Mouse (Mus musculus): ENCODE data around the gene Pcbp3.
A peak's percentile ranks its signal among the peaks of the same experiment; 100 is the strongest.
"Not testable (repeated sequence)": the region's sequence is repeated elsewhere in the genome, so short reads cannot be mapped to it uniquely, and the experiment has no call there.

The Pcbp3 gene

GRCm38 (mm10) chr10:76961790-76962489, at the start of gene Pcbp3:
Gene Pcbp3, minus strand, starts transcription at chr10:76961887.
- DNase-seq (ENCODE audit: inconsistent ontology term), result peak; percentile 99

DNA sequence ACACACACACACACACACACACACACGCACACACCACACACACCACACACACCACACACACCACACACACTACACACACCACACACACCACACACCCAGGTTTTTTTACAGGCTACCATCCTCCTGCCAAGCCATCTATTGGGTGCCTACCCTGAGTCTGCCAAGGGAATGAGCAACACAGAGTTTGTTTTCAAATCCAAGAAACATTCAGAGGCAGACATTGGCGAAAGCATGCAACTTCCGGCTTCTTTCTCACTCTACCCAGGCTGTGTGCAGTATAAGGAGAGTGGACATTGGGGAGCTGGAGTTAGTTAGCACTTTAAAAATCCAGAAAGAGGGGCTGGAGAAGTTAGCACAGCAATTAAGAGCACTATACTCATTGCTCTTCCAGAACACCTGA, 47.0 kb upstream of the Pcbp3 start:
- DNase-seq (ENCODE audit: inconsistent ontology term), result no peak

DNA sequence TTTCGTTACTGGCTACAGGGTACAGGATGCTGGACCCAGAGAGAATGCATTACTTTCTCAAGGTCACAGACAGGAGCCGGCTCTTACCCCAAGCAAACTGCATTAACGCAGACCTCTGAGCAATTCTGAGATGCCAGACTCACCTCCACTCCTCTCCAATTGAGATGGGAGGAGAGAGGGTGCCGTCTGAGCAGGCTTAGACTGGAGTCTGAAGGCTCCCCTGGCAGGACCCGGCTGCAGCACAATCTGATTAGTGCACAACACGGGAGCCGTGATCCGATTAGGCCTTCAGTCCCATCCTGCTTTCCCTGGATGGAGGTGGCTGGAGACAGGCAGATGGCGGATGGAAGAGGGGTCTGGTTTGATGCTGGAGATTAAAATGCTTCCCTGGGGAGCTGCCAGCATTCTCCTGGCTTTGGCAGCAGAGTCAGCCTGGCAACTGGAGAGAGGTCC, 46.4 kb upstream of the Pcbp3 start:
- DNase-seq (ENCODE audit: inconsistent ontology term), result peak; percentile 46

DNA sequence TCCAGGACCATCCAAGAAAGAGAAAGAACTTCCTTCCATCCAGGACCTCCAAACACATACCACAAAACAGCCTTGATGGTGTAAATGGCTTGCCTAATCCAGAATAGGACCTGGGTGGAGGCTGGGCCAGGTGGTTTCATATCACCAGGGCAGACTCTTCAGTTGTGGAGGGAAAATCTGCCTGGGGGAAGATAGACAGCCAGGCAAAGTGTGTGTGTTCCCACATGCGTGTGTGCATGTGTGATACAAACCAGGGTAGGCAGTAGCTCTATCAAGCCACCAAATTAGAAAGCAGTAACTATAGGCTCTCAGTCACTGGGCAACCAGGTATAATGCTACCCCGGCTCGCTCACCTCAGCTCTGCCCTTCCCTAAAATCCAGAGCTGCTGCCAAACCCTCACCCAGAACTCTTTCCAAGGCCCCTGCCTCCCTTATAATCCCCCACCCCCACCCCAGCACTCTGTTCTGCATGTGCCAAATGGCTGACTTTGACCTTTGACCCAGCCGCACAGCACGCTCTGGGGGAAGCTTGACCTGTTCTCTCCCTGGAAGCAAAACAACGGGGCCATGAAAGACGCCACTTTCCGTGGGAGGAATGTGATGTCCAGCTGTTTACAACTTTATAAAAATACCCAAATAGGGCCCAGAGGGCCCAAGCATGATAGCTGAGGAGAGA, 45.9 kb upstream of the Pcbp3 start:
- no peak for DNase-seq (ENCODE audit: inconsistent ontology term)

DNA sequence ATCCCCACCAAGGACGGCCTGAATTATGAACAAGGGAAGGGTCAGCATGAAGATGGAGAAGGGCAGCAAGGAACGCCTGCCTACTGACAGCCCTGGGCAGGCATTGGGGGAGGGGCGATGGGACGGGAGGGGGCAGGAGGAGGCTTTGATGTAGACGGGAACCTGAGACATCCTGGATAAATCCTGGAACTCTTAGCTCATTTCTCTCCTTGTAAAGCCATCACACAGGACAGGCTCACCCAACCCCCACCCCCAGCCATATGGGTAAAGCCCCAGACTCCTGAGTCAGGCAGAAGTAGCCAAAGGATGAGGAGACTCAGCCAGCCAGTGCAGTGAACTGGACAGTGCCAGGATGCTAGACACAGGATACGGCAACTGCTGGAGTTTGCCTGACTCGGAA, 43.2 kb upstream of the Pcbp3 start:
- peak; percentile 56 for DNase-seq (ENCODE audit: inconsistent ontology term)

- DNase-seq (ENCODE audit: inconsistent ontology term), result peak; percentile 85
Measured at GRCm38 (mm10) chr10:76997759-76998513, 36.2 kb upstream of the Pcbp3 start.

DNA sequence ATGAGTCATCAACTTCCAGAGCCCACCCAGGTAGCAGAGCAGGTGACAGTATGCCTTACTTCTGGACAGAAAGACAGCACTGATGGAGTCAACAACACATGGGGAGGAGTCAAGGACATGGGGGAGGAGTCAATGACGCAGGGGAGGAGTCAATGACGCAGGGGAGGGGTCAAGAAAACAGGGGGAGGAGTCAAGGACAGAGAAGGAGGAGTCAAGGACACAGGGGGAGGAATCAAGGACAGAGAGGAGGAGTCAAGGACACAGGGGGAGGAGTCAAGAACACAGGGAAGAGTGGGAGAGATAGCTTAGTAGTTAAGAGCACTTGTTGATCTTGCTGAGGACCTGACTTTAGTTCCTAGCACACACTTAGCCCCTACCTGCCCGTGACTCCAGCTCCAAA, 30.8 kb upstream of the Pcbp3 start:
- DNase-seq (ENCODE audit: inconsistent ontology term), result no peak

GRCm38 (mm10) chr10:76988586-76988985, 26.9 kb upstream of the Pcbp3 start:
- DNase-seq (ENCODE audit: inconsistent ontology term), result no peak

DNA sequence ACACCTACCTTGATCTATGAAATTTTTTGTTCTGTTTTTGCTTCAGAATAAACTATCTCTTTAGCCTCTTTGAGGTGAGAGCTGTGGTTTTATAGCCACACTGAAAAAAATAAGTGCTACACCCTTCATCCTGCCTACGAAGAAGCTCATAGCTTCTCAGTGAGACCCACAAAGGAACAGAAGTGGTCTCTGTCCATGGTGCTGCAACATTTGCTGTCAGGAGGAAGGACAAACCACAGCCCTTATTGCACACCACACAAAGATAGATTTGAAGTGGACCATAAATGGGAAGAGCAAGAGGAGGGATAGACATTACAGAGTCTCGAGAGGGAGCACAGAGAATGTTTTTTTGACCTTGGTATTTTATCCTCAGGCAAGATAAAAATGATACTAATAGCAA, 16.4 kb upstream of the Pcbp3 start:
- no peak for DNase-seq (ENCODE audit: inconsistent ontology term)

- no peak for DNase-seq (ENCODE audit: inconsistent ontology term)
Measured at GRCm38 (mm10) chr10:76976699-76977098, 15.0 kb upstream of the Pcbp3 start.

- DNase-seq (ENCODE audit: inconsistent ontology term), result no peak
Measured at GRCm38 (mm10) chr10:76973797-76974436, 12.2 kb upstream of the Pcbp3 start.

DNA sequence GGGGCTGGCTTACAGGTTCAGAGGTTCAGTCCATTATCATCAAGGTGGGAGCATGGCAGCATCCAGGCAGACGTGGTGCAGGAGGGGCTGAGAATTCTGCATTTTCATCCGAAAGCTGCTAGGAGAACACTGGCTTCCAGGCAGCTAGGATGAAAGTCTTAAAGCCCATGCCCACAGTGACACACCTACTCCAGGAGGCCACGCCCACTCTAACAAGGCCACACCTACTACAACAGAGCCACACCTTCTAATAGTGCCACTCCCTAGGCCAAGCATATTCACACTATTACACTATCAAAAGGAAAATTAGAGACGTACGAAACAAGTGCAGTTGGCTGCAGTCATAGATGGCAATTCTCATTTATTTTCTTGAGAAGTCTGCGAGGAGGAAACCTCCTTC, 10.6 kb upstream of the Pcbp3 start:
- DNase-seq (ENCODE audit: inconsistent ontology term), result not testable (repeated sequence)

DNA sequence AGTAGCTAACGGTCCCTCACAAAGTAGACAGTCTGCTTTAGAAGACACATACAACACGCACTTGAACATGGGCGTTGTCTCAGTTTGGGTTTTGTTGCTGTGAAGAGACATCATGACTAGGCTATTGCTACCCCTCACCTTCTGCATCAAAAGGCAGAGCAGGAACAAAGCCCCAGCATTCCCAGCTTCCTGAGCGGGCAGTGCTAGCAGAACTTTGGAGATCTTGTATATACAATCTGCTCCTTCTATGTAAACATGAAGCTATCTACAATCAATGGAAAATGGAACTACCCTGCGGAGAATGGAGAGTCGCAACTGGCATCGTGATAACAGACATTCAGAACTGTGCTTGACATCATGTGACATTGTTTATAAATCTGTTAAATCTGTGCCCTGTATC, 9.3 kb upstream of the Pcbp3 start:
- DNase-seq (ENCODE audit: inconsistent ontology term), result no peak

- no peak for DNase-seq (ENCODE audit: inconsistent ontology term)
Measured at GRCm38 (mm10) chr10:76964436-76964835, 2.7 kb upstream of the Pcbp3 start.

- no peak for DNase-seq (ENCODE audit: inconsistent ontology term)
Measured at GRCm38 (mm10) chr10:76963997-76964396, 2.3 kb upstream of the Pcbp3 start.

- DNase-seq (ENCODE audit: inconsistent ontology term), result no peak
Measured at GRCm38 (mm10) chr10:76961156-76961555, 531 bp downstream of the Pcbp3 start.

DNA sequence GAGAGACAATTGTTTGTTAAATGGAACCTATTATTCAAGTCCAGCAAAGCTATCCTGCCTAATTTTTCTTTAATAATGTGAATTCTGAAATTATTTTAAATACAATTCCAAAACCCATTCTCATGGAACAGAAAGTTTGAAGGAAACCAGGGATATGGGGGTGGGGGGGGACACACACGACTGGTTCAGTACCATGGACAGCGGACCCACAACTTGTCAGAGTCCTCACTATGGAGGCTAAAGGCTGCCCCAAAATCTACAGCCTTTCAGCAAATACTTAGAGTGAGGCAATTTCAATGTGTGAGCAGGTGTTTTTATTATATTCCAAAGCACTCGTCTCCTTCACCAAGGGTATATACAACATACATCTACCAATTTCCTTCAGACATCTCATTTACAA, 3.5 kb downstream of the Pcbp3 start:
- DNase-seq (ENCODE audit: inconsistent ontology term), result peak; percentile 44

DNA sequence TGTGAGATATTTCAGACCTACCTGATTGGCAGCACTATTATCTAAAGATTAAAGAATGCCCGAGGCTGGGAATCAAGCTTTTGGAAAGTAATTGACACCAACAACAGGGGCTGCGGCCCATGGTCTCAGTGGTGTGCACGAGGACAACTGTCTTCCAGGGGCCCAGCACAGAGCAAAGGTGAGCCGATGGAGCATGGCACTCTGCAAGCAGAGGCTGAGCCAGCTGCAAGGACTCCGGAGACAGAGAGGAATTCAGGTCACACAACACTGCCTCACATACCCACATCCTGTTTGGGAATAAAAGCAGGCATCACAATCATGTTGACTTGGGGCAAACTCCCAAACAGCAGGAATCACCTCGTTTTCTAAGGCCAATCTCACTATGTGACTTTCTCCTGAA, 5.5 kb downstream of the Pcbp3 start:
- DNase-seq (ENCODE audit: inconsistent ontology term), result peak; percentile 21

DNA sequence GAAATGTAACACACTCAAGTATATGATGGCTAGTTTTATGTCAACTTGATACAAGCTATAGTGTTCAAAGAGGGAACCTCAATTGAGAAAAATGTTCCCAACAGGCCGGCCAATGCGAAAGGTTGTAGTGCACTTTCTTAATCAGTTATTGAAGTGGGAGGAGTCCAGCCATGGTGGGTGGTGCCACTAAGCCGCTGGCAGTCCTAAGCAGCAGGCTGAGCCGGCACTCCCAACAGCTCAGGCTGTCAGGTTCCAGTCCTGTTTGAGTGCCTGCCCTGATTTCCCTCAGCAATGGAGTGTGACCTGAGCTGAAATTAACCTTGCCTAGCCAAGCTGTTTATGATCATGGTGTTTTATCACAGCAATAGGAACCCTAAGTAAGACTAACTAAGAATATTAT, 20.6 kb downstream of the Pcbp3 start:
- no peak for DNase-seq (ENCODE audit: inconsistent ontology term)

- DNase-seq (ENCODE audit: inconsistent ontology term), result no peak
Measured at GRCm38 (mm10) chr10:76936827-76937226, 24.9 kb downstream of the Pcbp3 start.

DNA sequence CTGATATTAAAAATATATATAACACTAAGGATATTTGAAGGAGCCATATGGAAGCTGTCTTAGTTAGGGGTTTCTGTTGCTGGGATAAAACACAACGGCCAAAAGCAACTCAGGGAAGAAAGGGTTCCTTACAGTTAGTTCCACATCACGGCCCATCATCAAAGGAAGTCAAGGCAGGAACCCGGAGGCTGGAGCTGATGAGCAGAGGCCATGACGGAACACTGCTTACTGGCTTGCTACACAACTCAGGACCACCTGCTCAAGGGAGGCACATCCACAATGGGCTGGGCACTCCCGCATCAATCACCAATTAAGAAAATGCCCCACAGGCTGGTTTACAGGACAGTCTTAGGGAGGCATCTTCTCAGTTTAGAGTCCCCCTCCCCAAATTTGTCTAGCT, 26.9 kb downstream of the Pcbp3 start:
- DNase-seq (ENCODE audit: inconsistent ontology term), result no peak

- DNase-seq (ENCODE audit: inconsistent ontology term), result no peak
Measured at GRCm38 (mm10) chr10:76931794-76932193, 29.9 kb downstream of the Pcbp3 start.
